Mouse (Mus musculus) skeletal muscle tissue, adult 2 months (tissue): ENCODE measurements at regions not wholly inside any gene's neighbourhood (a gene's known extent, or its start where the extent isn't known, plus 50 kb on each side); places are given as distances from the start of the nearest gene placed in this dataset.

Experiments
- DNase-seq: peaks from one replicate; pipeline ENCODE4 v3.0.0-alpha.2; 2012; ENCODE audit warnings: low read depth, low spot score

DNA sequence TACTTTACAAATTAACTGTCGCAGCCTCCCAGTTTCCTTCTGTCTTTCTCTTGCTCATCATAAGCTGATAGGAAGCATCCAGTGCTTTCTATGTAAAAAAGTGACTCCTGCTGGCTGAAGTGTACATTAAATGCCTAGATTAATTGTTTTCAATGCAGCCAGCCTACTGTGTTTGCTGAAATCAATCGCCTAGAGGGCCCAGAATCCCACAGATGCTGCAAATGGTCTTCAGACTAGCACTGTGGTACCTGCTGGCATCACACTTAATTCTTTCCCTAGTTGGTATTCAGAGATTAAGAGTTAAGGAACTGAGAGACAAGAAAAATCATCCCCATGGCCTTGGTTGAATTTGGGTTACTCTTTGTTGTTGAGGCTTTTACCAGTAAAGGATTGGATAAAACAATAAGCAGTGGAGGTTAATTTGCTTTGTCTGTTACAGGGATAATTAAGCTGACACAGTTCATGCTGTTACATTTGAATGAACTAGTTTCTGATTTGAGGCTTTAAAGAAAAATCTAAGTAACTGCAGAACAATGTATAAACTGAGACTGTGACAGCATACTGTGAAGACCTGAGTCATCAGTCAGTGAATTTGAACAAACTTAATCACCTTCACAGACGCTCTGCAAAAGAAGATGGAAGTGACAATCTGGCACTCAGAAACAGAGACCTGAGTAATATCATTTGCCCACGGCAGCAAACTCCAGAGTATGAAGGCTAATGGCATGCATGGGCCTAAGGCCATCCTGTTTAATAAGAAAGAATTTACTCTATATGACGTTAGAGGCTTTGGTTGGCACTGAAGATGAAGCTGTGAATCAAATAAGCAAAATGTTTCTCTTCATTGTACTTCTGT lies 339.0 kb upstream of the Ddi1 start:
- no peak for DNase-seq
